Mouse (Mus musculus): ENCODE results near the gene Dhx30. TPM values are rescaled to one million over a fixed set of nuclear protein-coding genes. Genes with fewer than 3 reads are reported as not detected.
"Not testable (repeated sequence)": the region's sequence is repeated elsewhere in the genome, so short reads cannot be mapped to it uniquely, and the experiment has no call there.

The Dhx30 gene
- total RNA-seq, 2 experiments from 2014 or later = 150 to 157 TPM

GRCm38 (mm10) chr9:110097791-110098190, 19.8 kb downstream of the Dhx30 start:
- DNase-seq = no peak
- intact Hi-C loops (cut with DNase I) = no loop called here

DNA sequence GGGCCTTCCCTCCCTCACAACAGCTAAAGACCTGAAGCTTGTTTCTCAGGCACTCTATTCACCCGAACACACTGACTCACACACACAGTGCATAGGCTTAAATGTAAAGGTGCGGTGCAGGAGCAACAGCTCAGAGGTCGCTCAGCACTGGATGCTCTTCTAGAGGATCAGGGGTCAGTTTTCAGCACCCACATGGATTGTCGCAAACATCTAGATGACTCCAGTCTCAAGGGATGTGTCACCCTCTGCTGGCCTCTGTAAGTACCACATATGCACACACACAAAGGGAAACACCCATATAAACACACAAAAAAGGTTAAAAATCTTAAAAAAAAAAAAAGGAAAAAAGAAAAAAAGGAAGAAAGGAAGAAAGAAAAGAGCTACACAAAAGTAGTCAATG, 22.9 kb downstream of the Dhx30 start:
- DNase-seq = no peak

DNA sequence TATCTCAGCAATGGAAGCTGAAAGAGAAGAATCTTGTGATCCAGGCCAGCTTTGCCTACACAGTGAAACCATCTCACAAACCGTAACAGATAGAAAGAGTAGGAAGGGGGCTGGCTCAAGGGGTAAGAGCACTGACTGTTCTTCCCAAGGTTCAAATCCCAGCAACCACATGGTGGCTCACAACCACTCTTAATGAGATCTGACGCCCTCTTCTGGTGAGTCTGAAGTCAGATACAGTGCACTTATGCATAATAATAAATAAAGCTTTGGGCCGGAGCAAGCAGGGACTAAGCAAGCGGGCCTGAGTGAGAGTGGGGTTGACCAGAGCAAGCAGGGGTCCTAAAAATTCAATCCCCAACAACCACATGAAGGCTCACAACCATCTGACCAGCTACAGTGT, 24.3 kb downstream of the Dhx30 start:
- intact Hi-C loops (cut with DNase I) = no loop called here
- DNase-seq = no peak

More for the DNA sequence above, 22.9 kb downstream of the Dhx30 start:
- intact Hi-C loops (cut with DNase I) = no loop called here

GRCm38 (mm10) chr9:110085693-110086092, 31.9 kb downstream of the Dhx30 start:
- intact Hi-C loops (cut with DNase I) = no loop called here

DNA sequence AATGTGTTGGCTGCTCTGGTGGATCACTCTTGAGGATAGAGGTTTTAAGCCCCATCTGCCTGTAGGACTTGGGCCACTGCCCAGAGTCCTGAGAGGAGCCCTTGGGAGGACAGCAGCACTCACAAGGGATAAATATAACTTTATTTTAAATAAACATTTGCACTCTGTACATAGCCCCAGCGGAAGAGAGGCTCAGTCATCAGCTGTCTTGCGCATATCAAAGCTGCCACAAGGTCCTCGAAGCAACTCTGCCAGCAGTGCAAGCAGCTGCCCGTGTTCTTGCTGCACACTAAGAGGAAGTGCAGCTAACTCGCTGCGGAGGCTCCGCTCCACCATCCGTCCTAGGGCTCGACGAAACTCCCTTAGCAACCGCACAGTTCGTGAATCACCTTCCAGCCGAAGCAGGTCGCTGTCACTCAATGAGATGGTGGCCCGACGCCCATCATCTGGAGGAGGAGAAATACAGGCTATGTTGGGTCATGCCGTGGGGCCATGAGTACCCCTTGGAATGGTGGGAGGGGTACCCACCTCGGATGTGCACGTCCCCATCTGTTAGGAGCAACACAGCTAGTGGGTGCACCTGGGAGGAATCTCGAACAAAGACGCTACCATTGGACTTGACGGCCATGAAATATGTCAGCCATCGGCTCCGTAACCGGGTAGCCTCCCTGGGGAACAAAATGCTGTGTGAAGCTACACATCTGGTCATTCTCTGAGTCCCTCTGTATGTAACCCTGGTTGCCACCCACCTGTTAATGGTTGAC, 33.2 kb downstream of the Dhx30 start:
- DNase-seq = peak; percentile 24
- intact Hi-C loops (cut with DNase I) = no loop called here

More at GRCm38 (mm10) chr9:110085693-110086092, 31.9 kb downstream of the Dhx30 start:
- DNase-seq = no peak

- intact Hi-C loops (cut with DNase I) = no loop called here
- DNase-seq = no peak
These were observed 36.6 kb downstream of the Dhx30 start for GRCm38 (mm10) chr9:110081066-110081465.

DNA sequence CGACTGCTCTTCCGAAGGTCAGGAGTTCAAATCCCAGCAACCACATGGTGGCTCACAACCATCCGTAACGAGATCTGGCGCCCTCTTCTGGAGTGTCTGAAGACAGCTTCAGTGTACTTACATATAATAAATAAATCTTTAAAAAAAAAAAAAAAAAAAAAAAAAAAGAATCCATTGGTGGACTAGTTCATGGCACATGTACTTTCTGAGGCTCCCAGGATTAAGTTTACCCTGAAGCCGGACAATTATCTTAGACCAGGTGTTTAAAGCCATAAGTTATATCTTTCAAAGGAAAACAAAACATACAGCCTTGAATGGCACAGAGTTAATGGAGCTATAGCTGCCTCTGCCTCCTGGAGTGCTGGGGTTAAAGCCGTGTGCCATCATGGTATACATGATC, 41.2 kb downstream of the Dhx30 start:
- intact Hi-C loops (cut with DNase I); DNase-seq: not testable (repeated sequence)

- intact Hi-C loops (cut with DNase I) = loop anchor here (5.0 kb wide), 2 partner anchors 85 to 180 kb away; no protein-coding TSS in a partner anchor
- peak; percentile 85 for DNase-seq
These were observed 45.8 kb downstream of the Dhx30 start for GRCm38 (mm10) chr9:110071843-110072242.

- intact Hi-C loops (cut with DNase I) = loop anchor here (5.0 kb wide), 2 partner anchors 84 to 179 kb away; no protein-coding TSS in a partner anchor
- no peak for DNase-seq
These were observed 46.6 kb downstream of the Dhx30 start for GRCm38 (mm10) chr9:110071011-110071410.

DNA sequence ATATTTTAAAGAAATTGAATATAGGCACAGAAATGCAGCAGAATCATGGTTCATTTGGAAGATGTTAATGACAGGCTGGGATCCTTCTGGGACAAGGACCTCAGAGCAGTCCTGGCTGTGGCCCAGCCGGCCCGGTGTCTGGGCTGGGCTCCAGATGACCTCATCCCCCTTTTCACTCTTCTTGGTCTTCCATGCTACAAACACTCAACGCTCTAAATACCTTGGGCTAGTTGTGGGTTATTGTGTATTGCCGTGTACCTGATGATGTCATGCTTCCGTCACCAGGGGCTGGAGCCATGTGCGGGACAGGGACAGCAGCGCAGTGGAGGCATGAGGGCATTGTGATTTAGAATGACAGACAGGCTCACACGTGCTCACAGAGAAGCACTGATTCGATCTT, 47.3 kb downstream of the Dhx30 start:
- peak; percentile 66 for DNase-seq
- intact Hi-C loops (cut with DNase I) = loop anchor here (5.0 kb wide), 2 partner anchors 83 to 178 kb away; no protein-coding TSS in a partner anchor

DNA sequence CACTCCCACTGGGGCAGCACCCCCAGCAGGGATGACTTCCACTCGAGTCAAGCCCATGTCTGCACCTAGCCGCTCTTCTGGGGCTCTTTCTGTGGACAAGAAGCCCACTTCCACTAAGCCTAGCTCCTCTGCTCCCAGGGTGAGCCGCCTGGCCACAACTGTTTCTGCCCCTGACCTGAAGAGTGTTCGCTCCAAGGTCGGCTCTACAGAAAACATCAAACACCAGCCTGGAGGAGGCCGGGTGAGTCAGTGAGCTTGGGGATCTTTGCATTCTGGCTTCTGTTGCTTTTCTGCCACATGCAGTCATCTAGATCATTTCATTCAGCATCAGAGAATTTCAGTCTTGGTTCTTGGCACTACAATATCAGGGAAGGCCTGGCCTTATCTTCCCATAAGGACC, 48.9 kb downstream of the Dhx30 start:
- no peak for DNase-seq
- intact Hi-C loops (cut with DNase I) = no loop called here

DNA sequence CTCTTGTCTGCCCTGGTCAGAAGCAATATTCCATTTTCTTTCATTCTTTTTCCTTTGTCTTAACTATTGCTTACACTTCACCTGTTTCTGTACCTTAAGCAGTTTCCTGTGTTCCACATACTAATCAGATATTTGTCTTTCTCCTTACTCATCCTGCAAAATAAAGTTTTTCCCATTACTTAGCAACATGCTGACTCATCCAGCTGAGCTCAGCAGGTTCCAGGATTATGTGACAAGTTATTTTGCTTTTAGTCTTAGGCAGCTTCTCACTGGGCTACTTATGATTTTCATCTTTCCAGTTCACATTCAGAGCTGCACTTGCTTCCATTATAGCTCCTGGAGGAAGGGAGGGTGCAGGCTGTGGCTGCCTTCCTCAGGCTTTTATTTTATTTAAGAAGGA, 53.0 kb downstream of the Dhx30 start:
- intact Hi-C loops (cut with DNase I) = no loop called here
- DNase-seq = no peak

GRCm38 (mm10) chr9:110062861-110063260, 54.8 kb downstream of the Dhx30 start:
- intact Hi-C loops (cut with DNase I) = no loop called here
- no peak for DNase-seq

DNA sequence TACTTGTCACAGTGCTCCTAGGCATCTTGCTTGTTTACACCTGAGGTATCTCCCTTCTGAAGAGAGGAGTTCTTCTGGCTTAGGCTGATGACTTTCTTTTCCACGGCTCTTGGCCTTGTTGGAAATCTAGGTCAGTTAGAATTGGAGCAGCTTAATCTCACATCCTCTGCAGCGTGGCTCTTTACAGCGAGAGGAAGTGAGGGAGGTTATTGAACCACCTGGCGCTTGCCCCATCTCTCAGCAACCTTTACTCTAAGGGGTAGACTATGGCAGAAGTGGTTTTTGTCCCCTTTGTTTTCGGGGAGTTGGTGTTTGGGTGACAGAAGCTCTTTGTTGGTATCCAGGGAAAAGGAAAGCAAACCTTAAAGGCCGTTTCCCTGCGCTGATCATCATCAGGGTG, 55.2 kb downstream of the Dhx30 start:
- no peak for DNase-seq
- intact Hi-C loops (cut with DNase I) = no loop called here

- intact Hi-C loops (cut with DNase I) = no loop called here
- DNase-seq = no peak
These were observed 56.9 kb downstream of the Dhx30 start for GRCm38 (mm10) chr9:110060761-110061160.

DNA sequence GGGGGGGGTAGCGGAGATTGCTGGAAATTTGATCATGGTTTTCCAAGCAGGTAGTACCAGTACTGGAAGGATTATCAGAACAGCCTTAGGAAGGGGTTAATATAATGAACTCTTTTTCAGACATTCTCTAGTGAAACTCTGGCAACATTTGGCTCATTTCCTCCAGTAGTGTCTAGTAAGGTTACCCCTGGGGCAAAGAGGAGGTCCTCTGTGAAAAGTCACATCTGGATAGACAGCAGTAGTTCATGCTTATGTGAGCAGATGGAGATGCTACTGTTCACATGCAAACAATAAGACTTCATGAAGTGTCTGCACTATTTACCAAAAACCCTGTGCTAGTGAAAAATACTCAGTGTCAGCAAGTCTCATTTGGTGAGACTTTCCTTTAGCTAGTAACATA, 60.4 kb downstream of the Dhx30 start:
- no peak for DNase-seq
- intact Hi-C loops (cut with DNase I) = no loop called here

DNA sequence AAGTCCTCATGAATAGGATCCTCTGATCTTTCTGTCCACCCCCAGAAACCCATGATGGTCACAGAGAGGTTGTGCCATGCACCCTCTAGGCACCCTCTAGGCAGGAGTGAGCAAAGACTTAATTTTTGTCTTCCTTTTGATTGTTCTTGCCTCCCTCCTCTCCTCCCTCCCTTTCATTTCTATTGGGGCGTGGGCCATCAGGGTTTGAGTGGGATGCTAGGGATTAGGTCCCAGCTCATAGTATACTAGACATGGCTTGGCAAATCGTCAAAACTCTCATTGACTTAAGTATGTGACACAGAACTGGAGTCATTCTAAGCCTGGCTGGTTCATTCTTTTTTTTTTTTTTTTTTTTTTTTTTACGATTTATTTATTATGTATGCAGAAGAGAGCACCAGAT, 62.8 kb downstream of the Dhx30 start:
- peak; percentile 8 for DNase-seq

GRCm38 (mm10) chr9:110054080-110054421, 63.6 kb downstream of the Dhx30 start:
- intact Hi-C loops (cut with DNase I) = no loop called here
- no peak for DNase-seq

More for the DNA sequence above, 62.8 kb downstream of the Dhx30 start:
- intact Hi-C loops (cut with DNase I) = no loop called here

- DNase-seq = peak; percentile 70
- intact Hi-C loops (cut with DNase I) = no loop called here
These were observed 64.1 kb downstream of the Dhx30 start for GRCm38 (mm10) chr9:110053305-110054079.

DNA sequence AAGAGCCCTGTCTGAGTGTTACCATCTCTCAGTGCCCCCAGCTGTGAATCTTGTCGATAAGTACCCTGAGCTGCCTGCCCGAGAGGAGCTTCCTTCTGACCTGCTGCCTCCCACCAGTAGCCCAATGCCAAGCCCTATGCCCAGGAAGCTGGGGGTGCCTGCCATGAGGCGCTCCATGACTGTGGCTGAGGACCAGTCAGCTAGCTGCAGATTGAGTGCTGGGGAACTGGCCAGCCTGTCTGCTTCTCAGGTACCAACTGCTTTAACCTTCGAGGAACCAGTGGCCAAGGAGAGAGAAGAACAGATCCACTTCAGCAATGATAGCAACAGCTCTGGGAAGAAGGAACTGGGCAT, 64.7 kb downstream of the Dhx30 start:
- peak; percentile 22 for DNase-seq
- intact Hi-C loops (cut with DNase I) = no loop called here

DNA sequence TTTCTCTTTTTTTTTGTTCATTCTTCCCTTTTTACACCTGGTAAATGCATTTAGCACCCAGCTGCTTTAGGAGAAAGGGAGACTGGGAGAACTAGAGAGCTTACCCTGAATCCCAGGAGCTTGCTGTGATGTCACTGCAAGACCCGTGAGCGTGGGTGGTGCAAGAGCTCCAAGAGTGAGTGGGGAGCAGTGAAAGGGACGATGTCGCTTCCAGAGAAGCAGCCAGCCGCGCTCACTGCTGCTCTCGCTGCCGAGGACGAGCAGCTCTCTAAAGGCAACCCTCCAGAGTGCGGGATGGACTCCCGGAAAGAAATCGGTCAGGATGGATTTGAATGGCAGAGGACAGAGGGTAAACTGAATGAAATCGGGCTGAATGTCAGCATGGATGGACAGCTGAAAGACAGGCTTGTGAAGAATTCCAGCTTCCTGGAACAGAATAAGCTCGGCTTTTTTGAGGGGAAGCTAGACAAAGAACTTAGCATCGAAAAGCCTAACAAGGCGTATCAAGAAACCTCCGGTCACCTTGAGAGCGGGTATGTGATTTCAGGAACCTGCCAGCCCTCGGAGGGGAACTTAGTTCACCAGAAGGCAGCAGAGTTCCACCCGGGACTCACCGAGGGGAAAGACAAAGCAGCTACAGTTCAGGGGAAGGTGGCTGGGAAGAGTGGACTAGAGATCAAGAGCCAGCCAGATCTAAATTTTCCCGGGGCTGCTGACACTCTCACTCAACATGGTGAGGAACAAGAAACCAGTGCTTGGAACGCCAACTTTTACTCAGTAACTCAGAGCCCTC, 65.6 kb downstream of the Dhx30 start:
- intact Hi-C loops (cut with DNase I) = no loop called here
- peak; percentile 31 for DNase-seq
